Mouse (Mus musculus) olfactory bulb, adult 2 months (tissue): ENCODE measurements around the gene Commd4.

Experiments used
- CTCF ChIP-seq: fragments of 200-500 bp; IDR thresholded peaks from 2 replicates; pipeline ENCODE4 v1.5.1; 2012; ENCODE audit warnings: low read depth, mild to moderate bottlenecking, low read length, moderate library complexity; ENCODE audit not compliant: insufficient read depth
- POLR2A ChIP-seq: fragments of 200-500 bp; IDR thresholded peaks from 2 replicates; pipeline ENCODE4 v1.6.1; 2012; ENCODE audit warnings: mild to moderate bottlenecking, low read depth, low read length, moderate library complexity; ENCODE audit not compliant: insufficient read depth

DNA sequence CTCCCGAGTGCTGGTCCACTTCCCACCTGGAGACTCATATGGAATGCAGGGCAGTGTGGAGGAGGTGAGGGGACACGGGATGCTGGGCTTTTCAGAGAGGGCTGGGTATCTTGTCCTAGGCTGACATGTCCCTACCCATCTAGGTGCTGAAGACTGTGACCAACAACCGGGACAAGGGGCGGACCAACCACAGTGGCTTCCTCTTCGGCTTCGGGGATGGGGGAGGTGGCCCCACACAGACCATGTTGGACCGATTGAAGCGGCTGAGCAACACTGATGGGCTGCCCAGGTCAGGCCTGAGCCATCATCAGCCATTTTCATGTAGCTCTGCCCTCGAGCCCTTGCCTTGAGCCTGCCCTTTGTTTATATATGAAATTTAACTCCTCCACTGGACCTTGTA lies 20.4 kb downstream of the Commd4 start:
- TF ChIP-seq CTCF (no peak), POLR2A (no peak)
